Mouse (Mus musculus) embryonic facial prominence, embryonic 13.5 days (tissue): ENCODE measurements around the gene Poll. TPM values are rescaled to one million over a fixed set of nuclear protein-coding genes. Genes with fewer than 3 reads are reported as not detected.
A peak's percentile ranks its signal among the peaks of the same experiment; 100 is the strongest.

Experiments
- ATAC-seq: fragments of 200-750 bp; cut with Nextera tagmentation; 2 replicates; pipeline ENCODE4 v1.8.0; 2017; ENCODE audit warnings: low read depth; ENCODE audit not compliant: insufficient number of reproducible peaks, insufficient read depth, low FRiP score, low TSS enrichment
- H3K27ac ChIP-seq: fragments of 300-500 bp; sonication (generic); 2 replicates; pipeline ENCODE4 v1.5.1; 2015; ENCODE audit warnings: moderate library complexity, mild to moderate bottlenecking, inconsistent platforms
- H3K27me3 ChIP-seq: fragments of 300-500 bp; sonication (generic); 2 replicates; pipeline ENCODE4 v1.6.1; 2015; ENCODE audit warnings: mild to moderate bottlenecking, inconsistent platforms
- H3K36me3 ChIP-seq: fragments of 300-500 bp; sonication (generic); 2 replicates; pipeline ENCODE4 v1.6.1; 2015; ENCODE audit warnings: mild to moderate bottlenecking, inconsistent platforms
- H3K4me1 ChIP-seq: fragments of 300-500 bp; sonication (generic); 2 replicates; pipeline ENCODE4 v1.6.1; 2015; ENCODE audit warnings: inconsistent platforms
- H3K4me2 ChIP-seq: fragments of 300-500 bp; sonication (generic); 2 replicates; pipeline ENCODE4 v1.6.1; 2015; ENCODE audit warnings: moderate library complexity, mild to moderate bottlenecking, inconsistent platforms
- H3K4me3 ChIP-seq: fragments of 300-500 bp; sonication (generic); 2 replicates; pipeline ENCODE4 v1.5.1; 2015; ENCODE audit warnings: mild to moderate bottlenecking, inconsistent platforms
- H3K9ac ChIP-seq: fragments of 300-500 bp; sonication (generic); 2 replicates; pipeline ENCODE4 v1.6.1; 2015; ENCODE audit warnings: mild to moderate bottlenecking, inconsistent platforms
- H3K9me3 ChIP-seq: fragments of 300-500 bp; sonication (generic); 2 replicates; pipeline ENCODE4 v1.6.1; 2016; ENCODE audit warnings: inconsistent platforms
- WGBS: fragments of 180-500 bp; shearing (Covaris S2); methylation state at CpG from one replicate; pipeline ENCODE4 v1.1.7; 2015; ENCODE audit warnings: mixed read lengths; 5-methylcytosine and 5-hydroxymethylcytosine counted together
- polyA plus RNA-seq: library from polyadenylated mRNA; unstranded; fragments of >200 nt; fragmentation: Nextera tagmentation; extraction: Ambion mirVana; gene quantifications from 2 replicates; pipeline ENCODE4 v1.2.1, GENCODE M21; 2015

Gene Poll
- polyA plus RNA-seq, 1 experiment from 2014 or later = 14.4 TPM

- Histone ChIP-seq H3K9ac (no peak overlapping the region), H3K4me1 (peaks cover 47% of the 10 kb centered on the region)
Observed at GRCm38 (mm10) chr19:45577141-45577750, 16.9 kb upstream of the Poll start.

GRCm38 (mm10) chr19:45575632-45576001 lies 15.3 kb upstream of the Poll start:
- no peaks in the 10 kb centered on the region for H3K9me3 ChIP-seq
- no peak for ATAC-seq
- H3K9ac ChIP-seq = 0 out of 2 replicates have a peak overlapping the region, but pooled peaks have one; percentile 17
- peaks cover 42% of the 10 kb centered on the region for H3K4me1 ChIP-seq
- H3K36me3 ChIP-seq = peaks cover 47% of the 10 kb centered on the region
- 0 out of 2 replicates have a peak overlapping the region, but pooled peaks have one; percentile 3 for H3K4me2 ChIP-seq
- H3K27ac ChIP-seq = no peak overlapping the region
- H3K4me3 ChIP-seq = no peak overlapping the region
- no peaks in the 10 kb centered on the region for H3K27me3 ChIP-seq
- 9% methylated on average over 8 of the region's 8 CpGs for WGBS

More at GRCm38 (mm10) chr19:45577141-45577750, 16.9 kb upstream of the Poll start:
- Histone ChIP-seq H3K27ac (no peak overlapping the region), H3K27me3 (no peaks in the 10 kb centered on the region), H3K36me3 (peaks cover 43% of the 10 kb centered on the region), H3K4me2 (no peak overlapping the region), H3K9me3 (no peaks in the 10 kb centered on the region), H3K4me3 (no peak overlapping the region)
- 80% methylated on average over 14 of the region's 14 CpGs for WGBS
- no peak for ATAC-seq

- 39% methylated on average over 19 of the region's 19 CpGs for WGBS
- Histone ChIP-seq H3K4me2 (0 out of 2 replicates have a peak overlapping the region, but pooled peaks have one; percentile 3), H3K9ac (0 out of 2 replicates have a peak overlapping the region, but pooled peaks have one; percentile 17)
Observed at GRCm38 (mm10) chr19:45574941-45575631, 14.8 kb upstream of the Poll start.

GRCm38 (mm10) chr19:45574339-45574898 lies 14.1 kb upstream of the Poll start:
- no peak overlapping the region for H3K4me3 ChIP-seq
- H3K4me1 ChIP-seq = peaks cover 40% of the 10 kb centered on the region
- H3K36me3 ChIP-seq = peaks cover 41% of the 10 kb centered on the region
- 54% methylated on average over 7 of the region's 7 CpGs for WGBS
- no peaks in the 10 kb centered on the region for H3K27me3 ChIP-seq
- ATAC-seq = no peak
- H3K9me3 ChIP-seq = no peaks in the 10 kb centered on the region
- H3K9ac ChIP-seq = no peak overlapping the region; the same call in 1 of the 2 replicates
- H3K4me2 ChIP-seq = no peak overlapping the region
- peak overlapping the region; percentile 60 for H3K27ac ChIP-seq

More at GRCm38 (mm10) chr19:45574941-45575631, 14.8 kb upstream of the Poll start:
- H3K4me1 ChIP-seq = peaks cover 39% of the 10 kb centered on the region
- no peaks in the 10 kb centered on the region for H3K27me3 ChIP-seq
- no peaks in the 10 kb centered on the region for H3K9me3 ChIP-seq
- ATAC-seq = no peak
- H3K4me3 ChIP-seq = no peak overlapping the region
- H3K36me3 ChIP-seq = peaks cover 47% of the 10 kb centered on the region
- peak overlapping the region; percentile 60; the same call in 1 of the 2 replicates for H3K27ac ChIP-seq

GRCm38 (mm10) chr19:45573861-45574267 lies 13.5 kb upstream of the Poll start:
- H3K9ac ChIP-seq = no peak overlapping the region
- H3K9me3 ChIP-seq = no peaks in the 10 kb centered on the region
- no peaks in the 10 kb centered on the region for H3K27me3 ChIP-seq
- H3K4me3 ChIP-seq = no peak overlapping the region
- H3K36me3 ChIP-seq = peaks cover 36% of the 10 kb centered on the region
- H3K4me1 ChIP-seq = peaks cover 42% of the 10 kb centered on the region
- no peak overlapping the region for H3K27ac ChIP-seq
- 21% methylated on average over 6 of the region's 6 CpGs for WGBS
- ATAC-seq = peak; percentile 52; the same call in 1 of the 2 replicates
- H3K4me2 ChIP-seq = no peak overlapping the region

GRCm38 (mm10) chr19:45573033-45573432 lies 12.7 kb upstream of the Poll start:
- peaks cover 46% of the 10 kb centered on the region for H3K4me1 ChIP-seq
- no peak overlapping the region for H3K27ac ChIP-seq
- no peak overlapping the region for H3K4me2 ChIP-seq
- no peaks in the 10 kb centered on the region for H3K27me3 ChIP-seq
- ATAC-seq = no peak
- H3K9ac ChIP-seq = no peak overlapping the region
- H3K36me3 ChIP-seq = peaks cover 28% of the 10 kb centered on the region
- WGBS = 67% methylated on average over 6 of the region's 6 CpGs
- H3K4me3 ChIP-seq = no peak overlapping the region
- H3K9me3 ChIP-seq = no peaks in the 10 kb centered on the region

- peaks cover 40% of the 10 kb centered on the region for H3K4me1 ChIP-seq
- no peaks in the 10 kb centered on the region for H3K27me3 ChIP-seq
- ATAC-seq = no peak
- no peak overlapping the region for H3K4me3 ChIP-seq
- 19% methylated on average over 14 of the region's 14 CpGs for WGBS
- H3K9ac ChIP-seq = 0 out of 2 replicates have a peak overlapping the region, but pooled peaks have one; percentile 22
- peaks cover 9% of the 10 kb centered on the region for H3K36me3 ChIP-seq
- H3K9me3 ChIP-seq = no peaks in the 10 kb centered on the region
- 0 out of 2 replicates have a peak overlapping the region, but pooled peaks have one; percentile 11 for H3K27ac ChIP-seq
- H3K4me2 ChIP-seq = no peak overlapping the region
Observed at GRCm38 (mm10) chr19:45567367-45567766, 7.0 kb upstream of the Poll start.

- Histone ChIP-seq H3K9me3 (no peaks in the 10 kb centered on the region), H3K9ac (no peak overlapping the region), H3K4me1 (peaks cover 40% of the 10 kb centered on the region), H3K27ac (peak overlapping the region; percentile 11; the same call in 1 of the 2 replicates), H3K36me3 (no peaks in the 10 kb centered on the region), H3K4me3 (no peak overlapping the region), H3K4me2 (no peak overlapping the region), H3K27me3 (no peaks in the 10 kb centered on the region)
- no peak for ATAC-seq
- WGBS = 57% methylated on average over 15 of the region's 15 CpGs
Observed at GRCm38 (mm10) chr19:45565925-45566715, 5.8 kb upstream of the Poll start.

- no peak for ATAC-seq
- H3K9ac ChIP-seq = no peak overlapping the region
- H3K9me3 ChIP-seq = no peaks in the 10 kb centered on the region
- H3K4me3 ChIP-seq = no peak overlapping the region
- 92% methylated on average over 11 of the region's 11 CpGs for WGBS
- no peak overlapping the region for H3K27ac ChIP-seq
- peaks cover 6% of the 10 kb centered on the region; the same call in 1 of the 2 replicates for H3K27me3 ChIP-seq
- no peaks in the 10 kb centered on the region; the same call in 1 of the 2 replicates for H3K4me1 ChIP-seq
- H3K4me2 ChIP-seq = no peak overlapping the region
- peaks cover 48% of the 10 kb centered on the region for H3K36me3 ChIP-seq
Observed at GRCm38 (mm10) chr19:45554136-45554535, 6.2 kb downstream of the Poll start.

GRCm38 (mm10) chr19:45552187-45552586 lies 8.1 kb downstream of the Poll start:
- no peak overlapping the region for H3K9ac ChIP-seq
- H3K36me3 ChIP-seq = peaks cover 43% of the 10 kb centered on the region
- no peak for ATAC-seq
- no peaks in the 10 kb centered on the region for H3K4me1 ChIP-seq
- peaks cover 6% of the 10 kb centered on the region; the same call in 1 of the 2 replicates for H3K27me3 ChIP-seq
- no peak overlapping the region for H3K4me2 ChIP-seq
- H3K9me3 ChIP-seq = no peaks in the 10 kb centered on the region
- no peak overlapping the region for H3K27ac ChIP-seq
- no peak overlapping the region for H3K4me3 ChIP-seq
- WGBS = 72% methylated on average over 6 of the region's 6 CpGs

- Histone ChIP-seq H3K36me3 (peaks cover 31% of the 10 kb centered on the region), H3K4me1 (peaks cover under 1% of the 10 kb centered on the region; the same call in 1 of the 2 replicates), H3K9me3 (no peaks in the 10 kb centered on the region), H3K9ac (no peak overlapping the region), H3K27me3 (peaks cover 23% of the 10 kb centered on the region), H3K27ac (no peak overlapping the region), H3K4me3 (no peak overlapping the region), H3K4me2 (no peak overlapping the region)
- 79% methylated on average over 4 of the region's 4 CpGs for WGBS
- no peak for ATAC-seq
Observed at GRCm38 (mm10) chr19:45549948-45550347, 10.4 kb downstream of the Poll start.
